In genomic region chr10:8756604-8757354, GRCm38 (mm10) we compare ENCODE assay signal across 8 mouse cellular contexts.
DNase-seq lines count a peak whose midpoint lies in the region; ATAC-seq and TF ChIP-seq lines count a peak whose summit lies in the region.

No protein-coding gene starts in this region.

- no peaks in the 10 kb centered on the region for H3K27me3 ChIP-seq in Patski
- no peaks in the 10 kb centered on the region for H3K27me3 ChIP-seq in heart, embryonic 14.5 days (ENCODE audit: control insufficient read depth, insufficient read depth, low read length)
- H3K27me3 ChIP-seq in midbrain, embryonic 11.5 days (ENCODE audit: control insufficient read depth, insufficient read depth, low read length), result no peaks in the 10 kb centered on the region

- H3K9ac ChIP-seq in heart, embryonic 14.5 days (ENCODE audit: low read length), result no peak overlapping the region
- H3K9ac ChIP-seq in midbrain, embryonic 11.5 days (ENCODE audit: low read length), result peak overlapping the region; percentile 33; the same call in 1 of the 2 replicates

- DNase-seq in heart, adult 18-20 months, result peak; percentile 66 to 70
- no peak for DNase-seq in heart, postnatal 36 days
- DNase-seq in Patski (ENCODE audit: low read depth, low spot score), result no peak
- no peak for DNase-seq in midbrain, embryonic 11.5 days (ENCODE audit: low spot score, missing footprints)
- DNase-seq in cerebellum, postnatal 25 days, result no peak
- DNase-seq in urinary bladder, postnatal 14 days (ENCODE audit: low spot score), result no peak
- DNase-seq in spleen, postnatal 14 days (ENCODE audit: low spot score in 2 of 2), result no peak

- POLR2A ChIA-PET in Patski (lab: Charles Lee), result interaction anchor here (0.6 to 3.0 kb wide), 4 partner anchors 11 to 314 kb away, joined by 3 to 11 read pairs (median 4); no protein-coding TSS in a partner anchor

- WGBS in heart, embryonic 14.5 days, result 82% methylated on average over 11 of the region's 11 CpGs
- WGBS in midbrain, embryonic 11.5 days, result 70% methylated on average over 11 of the region's 11 CpGs

- H3K36me3 ChIP-seq in heart, embryonic 14.5 days (ENCODE audit: control insufficient read depth, insufficient read depth, low read length), result no peaks in the 10 kb centered on the region; the same call in 1 of the 2 replicates
- H3K36me3 ChIP-seq in midbrain, embryonic 11.5 days (ENCODE audit: control insufficient read depth, insufficient read depth, low read length), result no peaks in the 10 kb centered on the region

- peak overlapping the region in 1 of 2 experiments; percentile 15; a peak in 1 of 4 replicates for H3K27ac ChIP-seq in heart, embryonic 14.5 days (replicated peaks in 1 of 2; ENCODE audit: control insufficient read depth in 1 of 2, insufficient read depth in 1 of 2, low read depth in 2 of 2, low read length in 2 of 2)
- H3K27ac ChIP-seq in midbrain, embryonic 11.5 days (ENCODE audit: low read depth, low read length), result peak overlapping the region; percentile 65; the same call in 1 of the 2 replicates

- peak overlapping the region; percentile 21; the same call in 1 of the 2 replicates for H3K4me2 ChIP-seq in heart, embryonic 14.5 days (ENCODE audit: low read length)
- peak overlapping the region; percentile 37 for H3K4me2 ChIP-seq in midbrain, embryonic 11.5 days

- intact Hi-C loops in heart, postnatal 36 days (cut with DNase I), result no loop called here

- TF ChIP-seq CTCF in Patski (IDR thresholded peaks at IDR 0.05), result no peak

- CTCF ChIA-PET in Patski (lab: Charles Lee), result interaction anchor here (0.9 to 2.3 kb wide), 3 partner anchors 9 to 10 kb away, joined by 4 to 7 read pairs (median 4); no protein-coding TSS in a partner anchor

- in situ Hi-C loops in Patski (cut with MboI; ENCODE audit: low pct_unique_long_range_greater_than_20kb), result no loop called here

- H3K4me1 ChIP-seq in heart, embryonic 14.5 days (ENCODE audit: control insufficient read depth in 2 of 2, insufficient read depth in 2 of 2, low read length in 2 of 2), result peaks cover 2 to 6% of the 10 kb centered on the region in 2 experiments; a peak in 2 of 4 replicates
- peaks cover 43% of the 10 kb centered on the region for H3K4me1 ChIP-seq in midbrain, embryonic 11.5 days (ENCODE audit: control insufficient read depth, insufficient read depth, low read length)

- peak; percentile 24 for ATAC-seq in Patski
- ATAC-seq in heart, embryonic 14.5 days (ENCODE audit: insufficient number of reproducible peaks, insufficient read depth, low FRiP score, low read depth), result no peak
- ATAC-seq in midbrain, embryonic 11.5 days (ENCODE audit: low FRiP score), result no peak

- H3K4me3 ChIP-seq in heart, embryonic 14.5 days (ENCODE audit: control insufficient read depth in 1 of 2, insufficient read depth in 1 of 2, low read depth in 1 of 2, low read length in 2 of 2), result no peak overlapping the region
- H3K4me3 ChIP-seq in midbrain, embryonic 11.5 days (ENCODE audit: low read depth, low read length), result no peak overlapping the region

- H3K9me3 ChIP-seq in heart, embryonic 14.5 days (ENCODE audit: control insufficient read depth, low read length), result no peaks in the 10 kb centered on the region
- no peaks in the 10 kb centered on the region for H3K9me3 ChIP-seq in midbrain, embryonic 11.5 days (ENCODE audit: control insufficient read depth, low read length)

Comparison
In these comparisons a context has a peak if more than half of its experiments do, and no peak if none do; other contexts are left out.
1. DNase-seq: peak in heart, adult 18-20 months (2 of 2); none in heart, postnatal 36 days (0 of 2), Patski (single experiment), midbrain, embryonic 11.5 days (single experiment), cerebellum, postnatal 25 days (0 of 2), urinary bladder, postnatal 14 days (single experiment) and spleen, postnatal 14 days (0 of 2).